Mouse (Mus musculus) embryo, embryonic 10 days (tissue): ENCODE measurements around the gene Gpc5.

ENCODE experiments used
- DNase-seq: peaks from one replicate; pipeline ENCODE4 v3.0.0-alpha.2; 2015; ENCODE audit warnings: low spot score

Gpc5 gene

GRCm38 (mm10) chr14:115831854-115832625 lies 740.0 kb downstream of the Gpc5 start:
- DNase-seq, result no peak

GRCm38 (mm10) chr14:115843783-115844182 lies 751.8 kb downstream of the Gpc5 start:
- DNase-seq, result no peak

GRCm38 (mm10) chr14:115844773-115845427 lies 752.9 kb downstream of the Gpc5 start:
- DNase-seq, result no peak

GRCm38 (mm10) chr14:115869127-115869526 lies 777.1 kb downstream of the Gpc5 start:
- no peak for DNase-seq

- peak; percentile 27 for DNase-seq
These were observed 884.0 kb downstream of the Gpc5 start for GRCm38 (mm10) chr14:115976062-115976461.

GRCm38 (mm10) chr14:115979233-115979632 lies 887.2 kb downstream of the Gpc5 start:
- no peak for DNase-seq

GRCm38 (mm10) chr14:115990764-115991163 lies 898.7 kb downstream of the Gpc5 start:
- DNase-seq, result no peak

GRCm38 (mm10) chr14:115993520-115994106 lies 901.6 kb downstream of the Gpc5 start:
- DNase-seq, result no peak

GRCm38 (mm10) chr14:115998931-115999330 lies 906.9 kb downstream of the Gpc5 start:
- no peak for DNase-seq

- no peak for DNase-seq
These were observed 995.0 kb downstream of the Gpc5 start for GRCm38 (mm10) chr14:116087010-116087409.

- DNase-seq, result no peak
These were observed 1035.9 kb downstream of the Gpc5 start for GRCm38 (mm10) chr14:116127943-116128342.

GRCm38 (mm10) chr14:116137330-116137729 lies 1045.3 kb downstream of the Gpc5 start:
- peak; percentile 32 for DNase-seq

GRCm38 (mm10) chr14:116137772-116138171 lies 1045.8 kb downstream of the Gpc5 start:
- DNase-seq, result no peak

- no peak for DNase-seq
These were observed 1070.6 kb downstream of the Gpc5 start for GRCm38 (mm10) chr14:116162586-116162985.

- DNase-seq, result no peak
These were observed 1075.4 kb downstream of the Gpc5 start for GRCm38 (mm10) chr14:116167401-116167800.

GRCm38 (mm10) chr14:116169129-116169528 lies 1077.1 kb downstream of the Gpc5 start:
- no peak for DNase-seq

- no peak for DNase-seq
These were observed 1095.0 kb downstream of the Gpc5 start for GRCm38 (mm10) chr14:116186981-116187380.

- DNase-seq, result peak; percentile 82
These were observed 1115.0 kb downstream of the Gpc5 start for GRCm38 (mm10) chr14:116206977-116207376.

GRCm38 (mm10) chr14:116208581-116208980 lies 1116.6 kb downstream of the Gpc5 start:
- DNase-seq, result no peak

GRCm38 (mm10) chr14:116209045-116209444 lies 1117.0 kb downstream of the Gpc5 start:
- DNase-seq, result peak; percentile 46

- no peak for DNase-seq
These were observed 1118.3 kb downstream of the Gpc5 start for GRCm38 (mm10) chr14:116210304-116210703.

- no peak for DNase-seq
These were observed 1120.0 kb downstream of the Gpc5 start for GRCm38 (mm10) chr14:116212029-116212428.

- no peak for DNase-seq
These were observed 1166.1 kb downstream of the Gpc5 start for GRCm38 (mm10) chr14:116258126-116258525.
